Mouse (Mus musculus) stomach, postnatal 0 days (tissue): ENCODE data around the gene Aifm3. TPM values are rescaled to one million over a fixed set of nuclear protein-coding genes. Genes with fewer than 3 reads are reported as not detected.

ENCODE experiments used
- ATAC-seq: fragments of 200-750 bp; cut with Nextera tagmentation; 2 replicates; pipeline ENCODE4 v1.8.0; 2017; ENCODE audit not compliant: low FRiP score, low TSS enrichment
- DNase-seq: peaks from one replicate; pipeline ENCODE4 v3.0.0-alpha.2; 2016; ENCODE audit warnings: low spot score
- H3K27ac ChIP-seq: fragments of 300-500 bp; sonication (generic); replicated peaks from 2 replicates; pipeline ENCODE4 v1.5.1; 2014; ENCODE audit warnings: mild to moderate bottlenecking, control low read depth
- H3K27me3 ChIP-seq: fragments of 300-500 bp; sonication (generic); 2 replicates; pipeline ENCODE4 v1.6.1; 2014; ENCODE audit warnings: low read length; ENCODE audit not compliant: control insufficient read depth, insufficient read depth
- H3K36me3 ChIP-seq: fragments of 300-500 bp; sonication (generic); 2 replicates; pipeline ENCODE4 v1.6.1; 2014; ENCODE audit warnings: low read length, mixed read lengths; ENCODE audit not compliant: control insufficient read depth, insufficient read depth
- H3K4me1 ChIP-seq: fragments of 300-500 bp; sonication (generic); replicated peaks from 2 replicates; pipeline ENCODE4 v1.6.1; 2014; ENCODE audit warnings: antibody characterized with exemption; ENCODE audit not compliant: control insufficient read depth, insufficient read depth
- H3K4me2 ChIP-seq: fragments of 300-500 bp; sonication (generic); replicated peaks from 2 replicates; pipeline ENCODE4 v1.6.1; 2014; ENCODE audit warnings: low read depth, mild to moderate bottlenecking, control low read depth, moderate library complexity
- H3K4me3 ChIP-seq: fragments of 300-500 bp; sonication (generic); 2 replicates; pipeline ENCODE4 v1.5.1; 2014; ENCODE audit warnings: low read depth, low read length, control low read depth
- H3K9ac ChIP-seq: fragments of 300-500 bp; sonication (generic); 2 replicates; pipeline ENCODE4 v1.6.1; 2014; ENCODE audit warnings: mild to moderate bottlenecking, low read length, control low read depth, mixed read lengths
- H3K9me3 ChIP-seq: fragments of 300-500 bp; sonication (generic); 2 replicates; pipeline ENCODE4 v1.6.1; 2016; ENCODE audit warnings: low read length; ENCODE audit not compliant: control insufficient read depth
- CTCF ChIP-seq: IDR thresholded peaks from 2 replicates; pipeline ENCODE4 v1.5.1; 2016; ENCODE audit warnings: antibody characterized with exemption, low read depth, mild to moderate bottlenecking, moderate library complexity
- EP300 ChIP-seq: optimal IDR thresholded peaks from 2 replicates; pipeline ENCODE3; 2016; ENCODE audit warnings: antibody characterized with exemption
- WGBS: fragments of 180-500 bp; shearing (Covaris S2); extraction: QIAGEN DNeasy Blood & Tissue Kit; methylation state at CpG from one replicate; pipeline ENCODE4 v1.1.7; 2014; 5-methylcytosine and 5-hydroxymethylcytosine counted together
- polyA plus RNA-seq: library from polyadenylated mRNA; unstranded; fragments of >200 nt; fragmentation: Nextera tagmentation; extraction: Ambion mirVana; gene quantifications from 2 replicates; pipeline ENCODE4 v1.2.1, GENCODE M21; 2015

The Aifm3 gene
- polyA plus RNA-seq, 1 experiment from 2014 or later = 0.61 TPM

GRCm38 (mm10) chr16:17528276-17528675 is 38.9 kb downstream of the Aifm3 start:
- H3K9ac ChIP-seq = no peak overlapping the region
- no peaks in the 10 kb centered on the region for H3K27me3 ChIP-seq
- peaks cover 8% of the 10 kb centered on the region; the same call in 1 of the 2 replicates for H3K4me1 ChIP-seq
- H3K4me2 ChIP-seq = no peak overlapping the region
- peaks cover 28% of the 10 kb centered on the region for H3K36me3 ChIP-seq
- TF ChIP-seq CTCF = no peak
- TF ChIP-seq EP300 = no peak
- WGBS = 91% methylated on average over 13 of the region's 13 CpGs
- no peaks in the 10 kb centered on the region for H3K9me3 ChIP-seq
- ATAC-seq = no peak
- DNase-seq = no peak
- H3K27ac ChIP-seq = no peak overlapping the region
- H3K4me3 ChIP-seq = no peak overlapping the region

DNA sequence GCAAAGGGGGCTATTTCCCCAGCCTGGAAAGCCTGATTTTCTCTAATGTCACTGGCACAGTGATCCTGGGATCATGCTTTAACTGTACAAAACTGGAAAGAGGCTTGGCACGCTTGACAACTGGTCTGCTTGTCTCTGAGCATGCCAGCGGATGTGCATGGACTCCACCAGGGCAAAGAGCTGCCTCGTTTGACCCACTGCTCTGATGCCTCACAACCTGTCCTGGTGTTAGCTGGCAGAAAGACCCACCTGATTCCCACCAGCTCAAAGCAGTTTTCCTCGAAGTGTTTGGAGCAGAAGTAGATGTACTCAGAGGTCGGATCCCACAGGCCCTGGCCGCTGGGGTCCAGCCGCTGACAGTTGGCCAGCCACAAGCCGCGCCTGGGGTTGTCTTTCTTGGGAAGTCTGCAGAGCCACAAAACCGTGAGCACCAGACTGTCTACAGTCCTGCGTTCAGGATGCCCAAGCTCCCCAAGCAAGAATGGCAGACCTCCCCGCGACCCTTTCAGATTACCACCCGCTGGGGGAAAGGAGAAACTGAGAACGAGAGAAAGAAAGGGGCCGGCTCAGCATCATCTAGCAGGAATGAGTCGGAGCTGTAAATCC is 40.7 kb downstream of the Aifm3 start:
- Histone ChIP-seq H3K9me3 (no peaks in the 10 kb centered on the region), H3K4me3 (peak overlapping the region; percentile 66), H3K27me3 (no peaks in the 10 kb centered on the region), H3K9ac (peak overlapping the region; percentile 85), H3K27ac (peak overlapping the region; percentile 99), H3K4me2 (peak overlapping the region; percentile 90), H3K36me3 (peaks cover 18% of the 10 kb centered on the region), H3K4me1 (peaks cover 8% of the 10 kb centered on the region; the same call in 1 of the 2 replicates)
- no peak for ATAC-seq
- WGBS = 10% methylated on average over 17 of the region's 17 CpGs
- DNase-seq = peak; percentile 32
- TF ChIP-seq EP300 (no peak), CTCF (no peak)

DNA sequence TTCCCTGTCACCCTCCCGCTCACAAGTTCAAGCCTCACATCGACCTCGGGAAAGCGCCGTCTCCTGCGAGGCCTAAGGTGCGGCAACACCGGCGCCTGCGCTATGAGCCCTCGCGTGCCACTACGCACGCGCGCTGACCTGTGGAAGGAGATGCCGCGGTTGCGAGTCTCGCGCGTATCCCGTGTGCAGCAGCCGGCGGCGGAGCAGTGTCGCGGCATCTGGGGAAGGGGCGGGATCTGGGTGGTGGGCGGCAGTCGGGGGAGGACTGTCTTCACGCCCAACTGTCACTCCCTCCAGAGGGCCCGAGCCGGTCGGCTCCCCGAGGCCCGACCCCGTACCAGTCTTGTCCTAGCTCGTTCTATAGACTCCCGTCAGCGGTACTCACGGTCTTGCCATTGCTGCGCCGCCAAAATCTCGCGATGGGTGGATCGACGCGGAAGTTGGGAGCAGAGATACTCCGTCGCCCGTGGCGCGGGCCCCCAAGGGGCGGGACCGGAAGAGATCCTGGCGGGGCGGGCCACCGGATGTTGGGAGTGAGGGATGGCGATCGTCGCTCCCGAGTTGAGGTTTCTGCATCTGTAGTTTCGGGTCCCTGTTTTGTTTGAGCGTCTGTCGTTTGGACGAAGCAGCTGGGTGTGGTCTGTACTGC is 41.4 kb downstream of the Aifm3 start, which contains the start of gene Thap7:
Gene Thap7 (minus strand): TSS at position 497 of the 649 bp plus-strand sequence.
- WGBS = under 1% methylated on average over 67 of the region's 67 CpGs
- H3K4me2 ChIP-seq = peak within 1 kb of the TSS; percentile 90
- H3K27me3 ChIP-seq = no peaks in the 10 kb centered on the region
- peak; percentile 97 for ATAC-seq
- H3K9me3 ChIP-seq = no peaks in the 10 kb centered on the region
- peak within 1 kb of the TSS; percentile 85 for H3K9ac ChIP-seq
- TF ChIP-seq EP300 (peak; percentile 97), CTCF (no peak)
- H3K4me3 ChIP-seq = peak within 1 kb of the TSS; percentile 66
- H3K4me1 ChIP-seq = peaks cover 8% of the 10 kb centered on the region; the same call in 1 of the 2 replicates
- H3K27ac ChIP-seq = peak within 1 kb of the TSS; percentile 99
- DNase-seq = peak; percentile 98
- H3K36me3 ChIP-seq = peaks cover 18% of the 10 kb centered on the region

DNA sequence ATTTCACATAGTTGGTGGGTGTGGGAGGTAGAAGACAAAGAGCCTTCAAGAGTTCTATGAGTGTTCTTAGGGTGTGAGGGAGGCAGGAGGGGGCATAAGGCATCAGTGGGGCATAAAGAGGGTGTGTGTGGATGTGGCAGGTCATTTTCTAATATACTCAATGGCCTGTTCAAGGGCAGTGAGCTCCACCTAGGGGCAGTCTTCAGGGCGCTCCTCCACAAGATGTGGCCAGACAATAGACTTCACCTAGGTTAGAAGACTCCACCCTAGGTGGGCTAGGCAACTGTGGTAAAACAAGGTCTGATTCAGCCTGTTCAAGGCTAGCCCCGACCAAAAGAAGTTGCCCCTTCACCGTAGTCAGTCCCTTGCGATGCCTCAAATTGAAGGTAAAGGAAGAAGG is 42.9 kb downstream of the Aifm3 start:
- 54% methylated on average over 4 of the region's 4 CpGs for WGBS
- H3K4me1 ChIP-seq = peaks cover 8% of the 10 kb centered on the region; the same call in 1 of the 2 replicates
- no peaks in the 10 kb centered on the region for H3K9me3 ChIP-seq
- H3K4me3 ChIP-seq = no peak overlapping the region
- H3K27me3 ChIP-seq = no peaks in the 10 kb centered on the region
- H3K4me2 ChIP-seq = no peak overlapping the region
- TF ChIP-seq EP300 = no peak
- TF ChIP-seq CTCF = peak; percentile 70
- ATAC-seq (no peak), DNase-seq (peak; percentile 59)
- H3K9ac ChIP-seq = no peak overlapping the region
- peaks cover 12% of the 10 kb centered on the region for H3K36me3 ChIP-seq
- no peak overlapping the region for H3K27ac ChIP-seq

- no peak for TF ChIP-seq EP300
- TF ChIP-seq CTCF = no peak
These were observed 43.4 kb downstream of the Aifm3 start for GRCm38 (mm10) chr16:17532676-17533329.

More at GRCm38 (mm10) chr16:17532676-17533329, 43.4 kb downstream of the Aifm3 start:
- H3K4me3 ChIP-seq = no peak overlapping the region
- no peaks in the 10 kb centered on the region for H3K27me3 ChIP-seq
- no peaks in the 10 kb centered on the region for H3K9me3 ChIP-seq
- H3K4me2 ChIP-seq = no peak overlapping the region
- H3K4me1 ChIP-seq = peaks cover 8% of the 10 kb centered on the region; the same call in 1 of the 2 replicates
- no peak for ATAC-seq
- no peak overlapping the region for H3K27ac ChIP-seq
- WGBS = 68% methylated on average over 14 of the region's 14 CpGs
- DNase-seq = no peak
- peaks cover 7% of the 10 kb centered on the region for H3K36me3 ChIP-seq
- no peak overlapping the region for H3K9ac ChIP-seq
